Mouse (Mus musculus) thymus, adult 2 months (tissue): ENCODE results near the gene Col12a1.

ENCODE experiments used
- CTCF ChIP-seq: fragments of 200-500 bp; IDR thresholded peaks from 2 replicates; pipeline ENCODE4 v1.5.1; 2012; ENCODE audit warnings: mild to moderate bottlenecking, control low read depth, low read length, moderate library complexity, borderline replicate concordance; ENCODE audit not compliant: control insufficient read depth, poor library complexity, insufficient read depth; ENCODE audit errors: extremely low read depth
- POLR2A ChIP-seq: fragments of 200-500 bp; IDR thresholded peaks from 2 replicates; pipeline ENCODE4 v1.6.1; 2012; ENCODE audit warnings: mild to moderate bottlenecking, low read length, control low read depth, moderate library complexity; ENCODE audit not compliant: control insufficient read depth, poor library complexity, insufficient read depth; ENCODE audit errors: extremely low read depth

- no peak for TF ChIP-seq CTCF
- TF ChIP-seq POLR2A: no peak
These were observed 87.4 kb downstream of the Col12a1 start for GRCm38 (mm10) chr9:79631186-79631585.
